Mouse (Mus musculus) layer of hippocampus, postnatal 14 days (tissue): Measurements from ENCODE around the gene Anln. TPM values are rescaled to one million over a fixed set of nuclear protein-coding genes. Genes with fewer than 3 reads are reported as not detected.
"Not testable (repeated sequence)": the region's sequence is repeated elsewhere in the genome, so short reads cannot be mapped to it uniquely, and the experiment has no call there.

Experiments used
- DNase-seq, 2 experiments: peaks; one replicate each; pipeline ENCODE4 v3.0.0; 2021 to 2022; ENCODE audit warnings: low spot score in 2 of 2, mixed read lengths in 1 of 2
- total RNA-seq, 2 experiments: library from RNA; stranded (reverse); gene quantifications; 2 replicates each; pipeline ENCODE4 v1.2.3; 2021

The Anln gene
- total RNA-seq, 2 experiments from 2014 or later = 15.5 to 16.2 TPM

GRCm38 (mm10) chr9:22403501-22403900, 14.5 kb upstream of the Anln start:
- not testable (repeated sequence) for DNase-seq

GRCm38 (mm10) chr9:22402976-22403375, 14.0 kb upstream of the Anln start:
- no peak for DNase-seq

GRCm38 (mm10) chr9:22402001-22402400, 13.0 kb upstream of the Anln start:
- DNase-seq = no peak

DNA sequence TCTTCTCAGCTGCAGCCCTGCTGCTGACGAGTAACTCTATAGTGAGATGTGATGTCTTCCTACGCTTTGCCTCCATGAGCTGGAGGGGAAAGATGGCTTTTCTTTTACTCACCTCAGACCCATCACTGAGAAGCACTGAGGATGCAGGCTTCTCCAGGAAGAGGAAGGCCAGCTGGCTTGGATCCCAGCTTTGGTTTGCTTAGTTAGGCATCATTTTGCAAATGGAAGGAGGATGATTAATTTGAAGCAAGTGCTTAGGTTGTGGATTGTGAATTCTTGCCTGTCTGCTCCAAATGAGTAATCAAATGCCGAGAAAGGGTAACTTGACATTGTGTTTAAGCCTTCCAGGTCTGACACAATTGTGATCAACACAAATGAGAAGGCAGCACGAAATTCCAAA, 10.0 kb upstream of the Anln start:
- DNase-seq = no peak

DNA sequence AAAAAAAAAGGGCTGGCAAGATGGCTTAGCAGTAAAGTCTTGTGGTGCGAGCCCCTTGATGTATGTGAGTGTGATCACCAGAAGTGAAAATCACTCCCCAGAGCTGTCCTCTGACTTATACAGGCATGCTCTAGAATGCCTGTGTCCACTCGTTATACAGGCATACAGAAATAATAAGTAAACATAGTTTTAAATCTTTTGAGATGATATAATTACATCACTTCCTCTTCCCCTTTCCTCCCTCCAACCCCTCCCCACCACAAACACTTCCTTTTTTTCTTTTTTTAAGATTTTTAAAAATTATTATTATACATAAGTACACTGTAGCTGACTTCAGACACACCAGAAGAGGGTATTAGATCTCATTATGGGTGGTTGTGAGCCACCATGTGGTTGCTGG, 5.7 kb upstream of the Anln start:
- no peak for DNase-seq

DNA sequence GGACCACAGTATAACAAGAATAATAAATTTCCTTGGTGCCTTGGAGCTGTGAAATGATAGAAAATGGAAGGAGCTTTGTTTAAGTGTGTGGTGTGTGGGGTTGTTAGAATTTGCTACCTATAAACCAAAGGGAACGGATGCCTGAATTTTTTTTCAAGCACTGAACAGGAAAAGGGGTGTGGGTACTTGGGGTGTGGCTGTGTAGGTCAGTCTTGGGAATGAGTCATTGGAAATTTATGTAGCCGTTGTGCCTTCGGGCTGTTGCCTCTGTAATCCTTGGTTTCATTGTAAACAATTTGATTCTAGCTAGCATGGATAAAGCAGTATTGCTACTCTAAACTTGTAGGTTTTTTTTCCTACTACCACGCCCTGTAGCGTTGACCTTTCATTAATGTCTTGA, 1.4 kb upstream of the Anln start:
- no peak for DNase-seq

- DNase-seq = no peak
Measured at GRCm38 (mm10) chr9:22389736-22390245, 803 bp upstream of the Anln start.

- DNase-seq = no peak
Measured at GRCm38 (mm10) chr9:22388401-22388980, 497 bp downstream of the Anln start.

- no peak for DNase-seq
Measured at GRCm38 (mm10) chr9:22387901-22388300, 1.1 kb downstream of the Anln start.

DNA sequence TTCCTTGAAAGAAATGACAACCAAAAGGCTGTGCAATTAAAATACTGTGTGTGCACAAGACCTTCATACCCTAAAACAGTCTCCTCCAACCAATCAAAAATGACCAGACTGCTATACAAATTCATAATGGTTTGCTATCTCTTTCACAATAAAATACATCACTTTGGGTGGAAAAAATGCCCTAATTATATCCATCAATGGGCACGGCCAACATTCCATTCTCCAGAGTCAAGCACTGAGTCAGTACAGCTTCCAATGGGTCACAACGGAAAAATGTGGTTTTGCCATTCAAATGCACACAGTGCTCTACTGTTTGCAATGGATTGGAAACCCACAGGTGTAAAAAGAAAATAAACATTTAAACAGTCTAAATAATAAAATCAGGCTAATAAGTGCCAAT, 3.1 kb downstream of the Anln start:
- DNase-seq = no peak

DNA sequence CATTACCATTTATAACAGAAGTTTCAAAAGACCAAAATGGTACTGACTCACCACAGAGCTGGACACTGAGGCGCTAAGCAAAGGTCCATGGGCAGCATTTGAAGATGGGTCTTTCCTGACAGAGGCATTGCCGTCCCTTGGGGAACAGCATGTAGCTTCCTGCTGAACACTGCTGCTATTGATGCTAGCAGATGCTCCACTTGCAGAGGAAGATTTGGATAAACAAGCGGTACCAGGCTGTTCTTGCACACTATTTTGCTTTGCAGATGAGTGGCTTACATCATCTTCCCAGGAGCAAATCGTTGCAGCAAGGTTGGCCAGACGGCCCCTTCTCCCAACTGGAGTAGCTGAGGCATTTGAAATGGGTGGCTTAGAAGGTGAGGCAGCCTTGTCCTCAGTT, 12.9 kb downstream of the Anln start:
- DNase-seq = peak; percentile 33 to 34

- DNase-seq = no peak
Measured at GRCm38 (mm10) chr9:22372760-22373159, 16.2 kb downstream of the Anln start.

GRCm38 (mm10) chr9:22368030-22368429, 21.0 kb downstream of the Anln start:
- peak in 1 of 2 experiments; percentile 12 for DNase-seq

DNA sequence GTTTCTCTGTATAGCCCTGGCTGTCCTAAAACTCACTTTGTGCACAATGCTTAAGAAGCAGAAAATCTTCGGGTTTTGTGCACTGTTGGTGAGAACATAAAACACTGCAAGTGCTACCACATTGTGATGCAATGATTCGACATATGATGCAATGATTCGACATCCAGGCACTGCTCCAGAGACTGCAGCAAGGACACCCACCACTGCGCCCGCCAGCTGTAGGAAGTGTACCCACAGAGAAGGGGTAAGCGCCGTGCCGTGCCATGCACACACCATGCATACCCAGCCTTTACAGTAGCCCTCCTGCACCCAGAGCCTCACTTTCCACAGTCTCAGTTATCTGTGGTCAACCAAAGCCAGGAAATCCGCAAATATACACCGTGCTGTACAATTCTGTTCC, 22.4 kb downstream of the Anln start:
- DNase-seq = no peak

GRCm38 (mm10) chr9:22366221-22366620, 22.8 kb downstream of the Anln start:
- DNase-seq = no peak

DNA sequence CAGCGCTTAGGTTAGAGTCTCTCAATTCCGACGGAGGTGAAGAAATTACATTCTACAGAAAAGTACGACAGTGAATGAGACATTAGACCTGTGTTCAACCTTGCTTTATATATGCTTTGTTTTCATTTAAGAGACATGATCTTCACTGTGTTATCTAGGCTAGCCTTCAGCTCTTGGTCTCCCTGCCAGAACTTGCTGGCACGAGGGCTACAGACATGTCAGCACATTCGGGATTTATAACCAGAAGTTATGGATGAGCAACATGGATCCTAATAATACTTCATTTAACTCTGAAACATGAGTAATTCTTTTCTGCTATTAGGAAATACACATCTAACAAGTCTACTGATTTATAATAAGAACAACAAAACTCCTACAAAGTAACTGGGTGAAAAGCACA, 28.1 kb downstream of the Anln start:
- no peak for DNase-seq

- DNase-seq = no peak
Measured at GRCm38 (mm10) chr9:22355919-22356318, 33.1 kb downstream of the Anln start.

DNA sequence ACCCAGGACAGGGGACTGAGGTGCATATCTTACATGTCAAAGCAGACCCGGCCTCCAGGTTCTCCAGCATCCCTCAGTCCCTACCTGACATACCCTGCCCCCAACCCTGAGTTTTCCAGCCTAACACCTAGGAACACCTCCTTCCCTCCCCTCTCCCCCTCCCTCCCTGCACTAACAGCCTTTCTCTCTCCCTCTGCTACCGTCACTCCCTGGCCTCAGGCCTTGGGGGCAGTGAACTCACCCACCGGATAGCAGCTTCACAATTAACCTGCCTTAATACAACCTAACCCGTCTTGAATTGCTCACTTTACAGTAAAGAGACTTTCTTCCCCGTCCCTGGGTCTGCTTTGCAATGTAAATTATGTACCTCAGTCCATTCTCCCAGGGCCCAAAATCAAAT, 35.1 kb downstream of the Anln start:
- no peak for DNase-seq

GRCm38 (mm10) chr9:22353465-22353864, 35.5 kb downstream of the Anln start:
- no peak for DNase-seq

DNA sequence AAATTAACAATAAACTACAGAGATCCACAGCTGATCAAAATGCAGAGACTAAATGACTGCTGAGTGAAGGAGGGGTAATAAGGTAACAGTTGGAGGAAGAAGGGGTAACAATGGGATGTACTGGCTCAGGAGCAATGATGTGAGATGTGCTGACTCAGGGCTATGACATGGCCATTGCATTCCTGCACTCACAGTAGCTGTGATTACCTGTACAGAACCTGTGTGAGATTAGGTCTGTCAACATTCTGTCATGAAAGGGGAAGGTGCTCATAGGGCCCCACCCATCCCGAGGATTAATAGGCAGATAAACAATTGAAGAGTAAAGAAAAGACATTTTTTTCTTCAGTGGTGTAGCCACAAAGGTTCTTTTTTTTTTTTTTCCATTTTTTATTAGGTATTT, 48.7 kb downstream of the Anln start:
- DNase-seq = no peak

- no peak for DNase-seq
Measured at GRCm38 (mm10) chr9:22337217-22337616, 51.8 kb downstream of the Anln start.

DNA sequence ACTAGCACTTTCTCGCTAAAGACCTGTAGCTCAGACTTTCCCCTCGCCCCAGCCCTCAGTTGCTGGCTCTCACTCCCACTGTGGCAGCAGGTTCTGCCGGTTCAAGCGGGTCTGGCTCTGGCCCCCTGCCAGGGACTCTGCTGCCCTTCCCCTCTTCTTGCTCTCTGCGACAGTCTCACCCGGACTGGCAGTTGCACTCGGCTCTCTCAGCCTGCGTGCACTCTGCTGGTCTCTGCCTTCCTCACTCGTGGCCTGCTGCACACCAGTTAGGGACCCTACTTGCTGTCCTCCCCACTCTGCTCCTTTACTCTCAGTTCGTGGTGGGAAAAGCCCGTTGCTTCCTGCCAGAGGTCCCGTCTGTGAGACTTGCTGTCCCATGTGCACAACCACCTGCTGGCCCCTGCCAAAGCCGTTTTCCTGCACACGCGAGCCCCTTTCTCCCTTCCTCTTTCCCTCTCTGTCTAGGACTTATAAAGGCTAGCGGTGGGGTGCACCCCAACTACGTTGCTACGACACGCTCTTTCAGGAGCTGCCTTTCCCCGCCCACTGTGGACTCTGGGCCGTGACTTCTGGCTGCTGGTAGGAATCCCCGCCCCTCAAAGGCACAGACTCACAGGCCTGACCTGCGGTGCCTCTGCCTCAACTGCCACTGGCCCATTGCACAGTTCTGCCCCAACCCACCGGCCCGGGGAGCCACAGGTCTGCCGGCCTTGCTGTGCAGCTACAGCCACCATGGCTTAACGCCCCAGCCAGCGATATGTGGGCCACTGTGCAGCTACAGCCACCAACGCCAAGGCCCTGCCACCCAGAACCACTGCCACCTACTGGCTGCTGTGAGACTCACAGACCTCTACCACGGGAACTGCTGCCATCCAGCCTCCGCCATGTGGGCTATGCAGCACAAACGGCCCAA, 61.3 kb downstream of the Anln start:
- peak; percentile 79 to 83 for DNase-seq

DNA sequence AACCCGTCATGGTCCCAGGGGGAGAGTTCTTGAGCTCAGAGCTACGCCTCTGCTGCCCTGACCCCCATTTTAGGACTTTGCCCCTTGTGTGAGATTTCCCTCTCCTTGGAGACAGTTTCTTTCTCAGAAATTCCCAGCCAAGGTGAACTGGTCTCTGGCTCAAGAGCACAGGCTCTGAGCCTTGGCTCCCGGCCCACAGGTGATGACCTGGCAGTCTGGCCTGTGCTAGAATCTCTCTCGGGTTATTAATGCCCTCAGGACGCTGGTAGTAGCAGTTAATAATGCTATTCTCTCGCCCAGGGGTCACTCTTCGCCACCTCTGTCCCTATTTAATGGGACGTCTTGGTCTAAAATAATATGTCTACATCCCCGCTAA, 61.9 kb downstream of the Anln start:
- DNase-seq = no peak
